Mouse (Mus musculus): ENCODE data around the gene Foxa3. TPM values are rescaled to one million over a fixed set of nuclear protein-coding genes. Genes with fewer than 3 reads are reported as not detected.

Foxa3 gene
- polyA plus RNA-seq, 1 experiment: 0.13 TPM

DNA sequence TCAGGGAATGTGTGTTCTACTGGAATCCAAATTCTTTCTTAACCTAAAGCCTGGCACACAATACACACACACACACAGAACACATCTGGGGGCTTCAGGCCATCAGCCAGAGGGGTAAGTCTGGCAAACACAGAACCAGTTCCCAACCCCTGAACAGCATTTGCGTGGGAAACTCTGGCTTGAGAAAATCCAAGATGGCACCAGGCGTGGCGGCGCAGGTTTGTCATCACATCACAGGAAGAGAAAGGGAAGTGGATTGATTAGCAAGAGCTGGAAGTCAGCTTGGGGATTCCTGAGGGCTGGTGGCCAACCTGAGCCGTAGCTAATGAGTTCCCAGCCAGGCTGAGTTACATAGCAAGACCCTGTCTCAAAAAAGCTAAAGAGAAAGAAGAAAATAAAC, 58.0 kb downstream of the Foxa3 start:
- Histone ChIP-seq H3K27ac (ENCODE audit: insufficient read depth, low read depth, low read length) (no peak overlapping the region), H3K36me3 (ENCODE audit: control insufficient read depth, insufficient read depth, low read length) (no peaks in the 10 kb centered on the region), H3K27me3 (replicated peaks; ENCODE audit: control insufficient read depth, insufficient read depth, low read length) (no peaks in the 10 kb centered on the region), H3K4me1 (ENCODE audit: control insufficient read depth, insufficient read depth, low read length) (no peaks in the 10 kb centered on the region), H3K4me3 (ENCODE audit: insufficient read depth, low read depth, low read length) (no peak overlapping the region)
- TF ChIP-seq CTCF (conservative IDR thresholded peaks at IDR 0.05; ENCODE audit: insufficient read depth, insufficient read length, low read depth, low read length) (no peak), POLR2A (IDR thresholded peaks at IDR 0.05; ENCODE audit: low read depth, low read length) (no peak)
- DNase-seq: no peak
- 80% methylated on average over 5 of the region's 5 CpGs for WGBS

GRCm38 (mm10) chr7:18963294-18963843, 60.0 kb downstream of the Foxa3 start:
- no peaks in the 10 kb centered on the region for H3K36me3 ChIP-seq (ENCODE audit: control insufficient read depth, insufficient read depth, low read length)
- H3K27ac ChIP-seq (ENCODE audit: insufficient read depth, low read depth, low read length): no peak overlapping the region
- H3K4me1 ChIP-seq (ENCODE audit: control insufficient read depth, insufficient read depth, low read length): no peaks in the 10 kb centered on the region
- TF ChIP-seq POLR2A (IDR thresholded peaks at IDR 0.05; ENCODE audit: low read depth, low read length): no peak
- no peak for TF ChIP-seq CTCF (conservative IDR thresholded peaks at IDR 0.05; ENCODE audit: insufficient read depth, insufficient read length, low read depth, low read length)
- no peaks in the 10 kb centered on the region for H3K27me3 ChIP-seq (replicated peaks; ENCODE audit: control insufficient read depth, insufficient read depth, low read length)
- H3K4me3 ChIP-seq (ENCODE audit: insufficient read depth, low read depth, low read length): no peak overlapping the region
- WGBS: 10% methylated on average over 19 of the region's 19 CpGs
- DNase-seq: no peak

Other genes starting within 250 kb of the Foxa3 start
- not detected in 2 replicates for gene Psg19, start 225.0 kb downstream of the Foxa3 start, polyA plus RNA-seq (2012; rRNA removed)
- gene Psg17, start 201.9 kb downstream of the Foxa3 start, polyA plus RNA-seq (2012; rRNA removed): 0.03 and 0.04 TPM in 2 replicates
- gene Mill2, start 183.6 kb downstream of the Foxa3 start, polyA plus RNA-seq (2012; rRNA removed): 4.8 and 5.6 TPM in 2 replicates
- gene Pglyrp1, start 152.2 kb downstream of the Foxa3 start, polyA plus RNA-seq (2012; rRNA removed): 2.3 and 5.9 TPM in 2 replicates
- gene Ccdc61, start 113.1 kb downstream of the Foxa3 start, polyA plus RNA-seq (2012; rRNA removed): 19.8 and 21.3 TPM in 2 replicates
- gene Nova2, start 97.7 kb downstream of the Foxa3 start, polyA plus RNA-seq (2012; rRNA removed): 0.80 and 1.1 TPM in 2 replicates
- not detected in 2 replicates for gene Nanos2, start 36.1 kb downstream of the Foxa3 start, polyA plus RNA-seq (2012; rRNA removed)
- 7.6 and 8.7 TPM in 2 replicates for gene Mypop, start 32.3 kb downstream of the Foxa3 start, polyA plus RNA-seq (2012; rRNA removed)
- 18.1 and 21.1 TPM in 2 replicates for gene Irf2bp1, start 19.5 kb downstream of the Foxa3 start, polyA plus RNA-seq (2012; rRNA removed)
- 59.8 and 68.9 TPM in 2 replicates for gene Sympk, start 839 bp upstream of the Foxa3 start, polyA plus RNA-seq (2012; rRNA removed)
- 0.05 TPM in 2 replicates for gene Rsph6a, start 31.2 kb upstream of the Foxa3 start, polyA plus RNA-seq (2012; rRNA removed)
- 59.8 and 76.3 TPM in 2 replicates for gene Dmwd, start 52.7 kb upstream of the Foxa3 start, polyA plus RNA-seq (2012; rRNA removed)
- 52.7 and 53.0 TPM in 2 replicates for gene Dmpk, start 60.3 kb upstream of the Foxa3 start, polyA plus RNA-seq (2012; rRNA removed)
- 14.1 and 22.2 TPM in 2 replicates for gene Six5, start 71.1 kb upstream of the Foxa3 start, polyA plus RNA-seq (2012; rRNA removed)
- 0.03 and 0.04 TPM in 2 replicates for gene Gm4969, start 94.8 kb upstream of the Foxa3 start, polyA plus RNA-seq (2012; rRNA removed)
- gene Fbxo46, start 96.3 kb upstream of the Foxa3 start, polyA plus RNA-seq (2012; rRNA removed): 9.2 and 9.5 TPM in 2 replicates
- 11.9 and 12.1 TPM in 2 replicates for gene Qpctl, start 125.8 kb upstream of the Foxa3 start, polyA plus RNA-seq (2012; rRNA removed)
- gene Snrpd2, start 126.2 kb upstream of the Foxa3 start, polyA plus RNA-seq (2012; rRNA removed): 34.8 and 42.2 TPM in 2 replicates
- gene Gipr, start 142.6 kb upstream of the Foxa3 start, polyA plus RNA-seq (2012; rRNA removed): 0.13 and 0.20 TPM in 2 replicates
- gene Eml2, start 152.9 kb upstream of the Foxa3 start, polyA plus RNA-seq (2012; rRNA removed): 38.8 and 39.0 TPM in 2 replicates
- gene Gpr4, start 189.0 kb upstream of the Foxa3 start, polyA plus RNA-seq (2012; rRNA removed): 10.1 and 10.8 TPM in 2 replicates
- gene Opa3, start 204.8 kb upstream of the Foxa3 start, polyA plus RNA-seq (2012; rRNA removed): 41.7 and 48.5 TPM in 2 replicates
- 69.5 and 71.5 TPM in 2 replicates for gene Vasp, start 248.3 kb upstream of the Foxa3 start, polyA plus RNA-seq (2012; rRNA removed)